Mouse (Mus musculus) bone marrow, adult 2 months (tissue): ENCODE data around the gene Tnfrsf19.

Experiments
- CTCF ChIP-seq: fragments of 200-500 bp; IDR thresholded peaks from 2 replicates; pipeline ENCODE4 v1.5.1; 2011; ENCODE audit warnings: low read length, control low read depth; ENCODE audit not compliant: control insufficient read depth, insufficient read depth
- POLR2A ChIP-seq: fragments of 200-500 bp; IDR thresholded peaks from 2 replicates; pipeline ENCODE4 v1.6.1; 2011; ENCODE audit warnings: low read depth, mild to moderate bottlenecking, control low read depth, low read length, borderline replicate concordance; ENCODE audit not compliant: control insufficient read depth

- TF ChIP-seq POLR2A (no peak), CTCF (no peak)
Measured at GRCm38 (mm10) chr14:61043511-61044310, 2.6 kb downstream of the Tnfrsf19 start.
